Mouse (Mus musculus) spleen, postnatal 0 days (tissue): Measurements from ENCODE around the gene Relb. TPM values are rescaled to one million over a fixed set of nuclear protein-coding genes. Genes with fewer than 3 reads are reported as not detected.

Experiments used
- polyA plus RNA-seq: library from polyadenylated mRNA; unstranded; fragments of >200 nt; fragmentation: Nextera tagmentation; extraction: Ambion mirVana; gene quantifications from 2 replicates; pipeline ENCODE4 v1.2.1, GENCODE M21; 2015

Gene Relb
- 4.3 and 6.2 TPM in 2 replicates for polyA plus RNA-seq

DNA sequence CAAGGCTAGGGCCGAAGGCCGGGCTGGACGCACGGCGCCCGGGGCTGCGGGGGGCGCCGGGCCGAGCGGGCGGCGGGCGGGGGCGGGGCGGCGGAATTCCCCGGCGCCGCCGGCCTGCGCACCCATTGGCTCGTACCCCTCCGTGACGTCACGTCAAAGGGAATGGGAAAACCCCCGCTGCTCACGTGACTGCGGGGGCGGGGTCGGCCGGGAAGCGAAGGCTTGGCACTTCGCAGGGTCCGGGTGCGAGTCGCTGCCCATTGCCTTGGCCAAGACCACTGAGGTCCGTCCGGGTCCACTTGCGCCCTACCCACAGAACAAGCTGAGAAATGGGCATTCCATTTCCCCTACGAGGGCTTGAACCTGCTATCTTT lies at the start of gene Relb:
Relb (minus strand) TSS at position 78 of the 374 bp plus-strand sequence.

DNA sequence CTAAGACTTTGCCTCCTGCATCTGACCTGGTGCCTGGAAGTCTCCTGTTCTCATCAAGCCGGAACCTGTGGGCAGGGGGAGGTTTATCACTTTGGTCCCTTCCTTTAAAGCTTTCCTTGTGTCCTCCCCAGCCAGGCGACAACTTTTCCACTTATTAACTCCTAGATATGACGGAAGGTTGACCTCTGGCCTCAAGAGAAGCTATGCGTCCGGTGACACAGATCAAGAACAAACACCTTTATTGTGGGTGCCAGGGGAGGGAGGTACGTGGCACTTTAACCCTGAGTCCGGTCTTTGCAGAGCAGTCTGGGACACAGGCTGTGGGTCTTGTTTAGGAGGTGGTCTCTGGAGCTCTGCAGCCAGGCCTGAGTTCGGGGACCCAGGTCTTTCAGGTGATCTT lies 48.6 kb upstream of the Relb start, which contains the start of gene Apoc2:
Apoc2 (minus strand) TSS at position 70 of the 400 bp plus-strand sequence.

DNA sequence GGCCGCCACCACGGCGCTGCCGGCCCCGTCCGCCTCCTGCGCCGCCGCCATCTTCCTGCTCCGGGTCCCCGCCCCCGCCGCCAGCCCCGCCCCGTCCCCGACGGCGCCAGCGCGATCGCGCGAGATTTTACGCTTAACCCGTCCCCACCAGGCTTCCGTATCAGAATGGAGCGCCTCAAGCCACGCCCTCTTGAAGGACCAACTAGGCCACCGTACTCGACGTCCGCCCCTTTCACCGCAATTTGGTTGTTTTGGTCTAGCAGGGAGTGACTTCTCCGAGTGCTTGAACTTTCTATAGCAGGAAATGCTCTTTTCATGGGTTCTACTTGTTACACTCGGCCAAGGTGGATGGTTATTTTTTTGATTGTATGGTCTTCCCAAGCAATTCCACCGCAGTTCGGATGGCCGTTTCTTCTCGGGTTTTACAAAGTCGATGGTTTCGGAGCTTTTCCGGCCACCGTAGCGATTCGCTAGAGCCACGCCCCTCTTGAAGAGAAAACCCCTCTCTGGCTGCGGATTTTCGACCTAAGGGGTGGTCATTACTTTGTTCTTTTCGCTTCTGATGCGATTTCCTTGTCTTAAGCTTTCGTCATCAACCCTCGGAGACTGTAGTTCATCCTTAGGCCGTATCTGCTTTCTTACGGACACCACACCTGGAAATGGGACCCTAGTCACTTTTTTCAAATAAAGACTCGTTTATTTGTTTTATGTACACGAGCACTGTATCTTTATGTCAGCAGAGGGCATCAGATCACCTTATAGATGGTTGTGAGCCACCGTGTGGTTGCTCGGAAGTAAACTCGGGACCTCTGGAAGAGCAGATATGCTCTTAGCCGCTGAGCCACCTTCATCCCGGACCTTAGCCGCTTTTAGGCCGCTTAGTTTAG lies 36.0 kb upstream of the Relb start, which contains the start of gene Clptm1:
Clptm1 (minus strand) TSS at position 79 of the 887 bp plus-strand sequence.

DNA sequence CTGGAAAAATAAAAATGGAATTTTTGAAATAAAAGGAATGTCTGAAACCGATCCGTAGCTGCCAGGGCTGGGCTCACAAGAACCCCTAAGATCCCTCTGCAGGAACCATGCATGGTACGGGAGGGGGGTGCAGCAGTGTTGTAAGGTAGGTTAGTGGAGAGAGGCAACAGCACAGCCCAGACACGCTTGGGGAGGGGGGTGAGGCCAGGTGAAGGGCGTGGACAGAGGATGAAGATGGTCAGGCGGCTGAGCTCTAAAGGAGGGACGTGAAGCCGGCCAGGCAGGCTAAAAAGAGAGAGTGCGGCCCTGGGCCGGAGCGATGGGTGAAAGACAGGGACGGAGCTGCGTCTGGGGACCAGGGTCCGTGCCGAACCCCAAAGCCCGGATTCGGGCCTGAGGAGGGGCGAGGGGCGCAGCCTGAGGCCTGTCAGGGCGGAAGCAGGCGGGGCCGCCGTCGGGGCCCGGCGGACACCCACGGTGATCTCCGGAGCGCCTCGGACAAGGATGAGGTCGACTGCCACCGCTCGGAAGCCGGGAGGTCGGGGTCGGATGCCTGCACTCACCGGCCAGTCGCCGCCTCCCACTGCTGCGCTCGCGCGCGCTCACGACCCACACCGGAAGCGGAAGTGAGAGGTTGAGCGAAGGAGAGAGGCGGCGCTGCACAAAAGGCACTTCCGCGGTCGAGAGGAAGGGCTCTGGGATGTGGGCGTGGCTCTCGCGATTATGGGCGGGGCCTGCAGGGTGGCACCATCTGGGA lies 25.2 kb downstream of the Relb start, which contains the start of gene Clasrp:
Clasrp (minus strand) TSS at position 638 of the 757 bp plus-strand sequence.

DNA sequence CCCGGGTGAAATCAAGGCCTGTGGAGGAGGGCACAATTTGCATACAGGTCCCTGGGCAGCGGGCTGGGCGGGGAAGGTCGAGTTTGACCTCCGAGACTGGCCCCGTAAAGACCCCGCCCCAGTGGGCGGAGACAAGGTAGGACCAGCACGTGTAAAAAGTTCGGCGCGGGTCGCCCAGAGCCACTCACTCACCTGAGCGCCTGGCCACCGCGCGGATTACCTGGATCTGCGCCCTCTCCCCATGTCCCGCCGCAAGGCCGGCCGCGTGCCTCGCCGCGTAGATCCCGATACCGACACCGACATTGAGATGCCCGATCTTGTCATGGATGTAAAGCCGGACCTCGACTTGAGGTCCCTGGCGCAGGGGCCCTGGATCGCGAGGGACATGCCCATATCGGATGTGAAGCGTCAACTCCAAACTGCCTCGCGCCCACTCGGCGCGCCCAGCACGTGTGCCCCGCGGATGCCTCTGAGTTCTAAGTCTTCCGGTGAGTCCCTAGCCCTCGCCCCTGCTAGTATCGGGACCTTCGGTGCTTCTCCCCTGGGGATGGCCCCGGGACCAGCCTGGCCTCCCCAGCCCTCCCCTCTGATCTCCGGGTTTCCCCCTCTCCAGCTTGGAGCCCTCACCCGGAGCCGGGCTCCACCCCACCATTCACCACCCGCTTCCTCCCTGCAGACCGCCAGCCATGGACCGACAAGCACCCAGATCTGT lies 51.9 kb downstream of the Relb start, which contains the start of the genes Zfp296 and Gemin7:
Zfp296 (plus strand) TSS at position 147 of the 712 bp plus-strand sequence.
Gemin7 (minus strand) TSS at position 455 of the 712 bp plus-strand sequence.

DNA sequence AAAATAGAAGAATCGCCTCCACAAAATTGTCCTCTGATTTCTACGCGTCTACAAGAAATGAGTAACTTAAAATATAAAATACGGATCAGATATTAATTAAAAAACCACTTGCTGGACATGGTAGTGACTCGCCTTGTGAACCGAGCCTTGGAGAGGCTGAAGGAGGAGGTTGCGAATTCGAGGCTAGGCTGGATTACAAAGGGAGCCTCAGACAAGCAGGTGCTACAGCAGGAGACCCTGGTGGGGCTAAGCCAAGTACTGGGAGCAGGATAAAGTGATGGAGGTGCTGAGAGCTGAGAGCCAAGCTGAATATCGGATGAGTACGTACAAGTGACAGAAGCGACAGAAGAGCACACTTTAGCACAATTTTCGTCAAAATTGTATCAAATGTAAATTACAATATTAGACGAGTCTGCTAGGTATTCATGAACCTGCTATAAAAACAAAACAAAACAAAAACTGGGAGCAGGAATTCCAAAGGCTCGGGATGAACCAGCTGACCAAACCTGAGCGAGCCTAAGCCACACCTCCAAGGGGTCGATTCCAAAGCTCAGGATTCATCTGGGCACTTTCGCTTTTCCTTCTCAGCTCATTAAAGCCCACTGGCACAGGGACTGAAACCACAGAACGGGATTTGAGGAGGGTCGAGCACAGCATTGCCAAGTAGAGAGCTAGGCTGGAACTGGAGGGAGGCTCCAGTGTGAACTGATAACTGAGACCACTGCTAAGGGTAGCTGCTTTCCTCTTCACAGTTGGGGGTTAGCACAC lies 66.4 kb downstream of the Relb start, which contains the start of gene Ppp1r37:
Ppp1r37 (minus strand) TSS at position 434 of the 768 bp plus-strand sequence.

Other genes starting within 250 kb of the Relb start
- gene Ercc2, start 247.4 kb downstream of the Relb start, polyA plus RNA-seq: 7.3 and 9.0 TPM in 2 replicates
- 0.65 and 0.82 TPM in 2 replicates for gene Klc3, start 225.3 kb downstream of the Relb start, polyA plus RNA-seq
- gene Ckm, start 224.7 kb downstream of the Relb start, polyA plus RNA-seq: 0.96 and 1.4 TPM in 2 replicates
- gene Mark4, start 170.6 kb downstream of the Relb start, polyA plus RNA-seq: 2.9 and 3.6 TPM in 2 replicates
- gene Exoc3l2, start 166.1 kb downstream of the Relb start, polyA plus RNA-seq: 1.3 and 2.0 TPM in 2 replicates
- 1.6 and 2.5 TPM in 2 replicates for gene Bloc1s3, start 121.1 kb downstream of the Relb start, polyA plus RNA-seq
- 57.5 and 68.7 TPM in 2 replicates for gene Trappc6a, start 121.0 kb downstream of the Relb start, polyA plus RNA-seq
- gene Nkpd1, start 111.6 kb downstream of the Relb start, polyA plus RNA-seq: 0.08 TPM in 1 of 2 replicates, not detected in the other
- gene Ppp1r37, start 66.4 kb downstream of the Relb start, polyA plus RNA-seq: 11.3 and 12.5 TPM in 2 replicates
- gene Zfp296, start 52.2 kb downstream of the Relb start, polyA plus RNA-seq: 1.8 and 1.9 TPM in 2 replicates
- 111 and 119 TPM in 2 replicates for gene Gemin7, start 51.8 kb downstream of the Relb start, polyA plus RNA-seq
- 18.1 and 23.1 TPM in 2 replicates for gene Clasrp, start 25.0 kb downstream of the Relb start, polyA plus RNA-seq
- 36.0 and 39.2 TPM in 2 replicates for gene Clptm1, start 35.6 kb upstream of the Relb start, polyA plus RNA-seq
- 6.8 and 9.4 TPM in 2 replicates for gene Apoc2, start 48.5 kb upstream of the Relb start, polyA plus RNA-seq
- 0.24 and 0.97 TPM in 2 replicates for gene Gm44805, start 52.0 kb upstream of the Relb start, polyA plus RNA-seq
- gene Apoc4, start 52.0 kb upstream of the Relb start, polyA plus RNA-seq: 1.3 and 1.5 TPM in 2 replicates
- 13.8 and 18.6 TPM in 2 replicates for gene Apoc1, start 63.2 kb upstream of the Relb start, polyA plus RNA-seq
- 304 and 441 TPM in 2 replicates for gene Apoe, start 69.8 kb upstream of the Relb start, polyA plus RNA-seq
- gene Tomm40, start 86.0 kb upstream of the Relb start, polyA plus RNA-seq: 96.6 TPM in 2 replicates
- gene Nectin2, start 121.0 kb upstream of the Relb start, polyA plus RNA-seq: 21.6 and 27.0 TPM in 2 replicates
- gene Bcam, start 141.6 kb upstream of the Relb start, polyA plus RNA-seq: 35.6 and 45.1 TPM in 2 replicates
- gene Cblc, start 167.4 kb upstream of the Relb start, polyA plus RNA-seq: not detected in 2 replicates
- gene Bcl3, start 193.3 kb upstream of the Relb start, polyA plus RNA-seq: 5.3 and 5.5 TPM in 2 replicates
- 0.24 and 0.32 TPM in 2 replicates for gene Gm19345, start 222.6 kb upstream of the Relb start, polyA plus RNA-seq
- gene Ceacam16, start 231.9 kb upstream of the Relb start, polyA plus RNA-seq: 0.52 and 0.93 TPM in 2 replicates